Mouse (Mus musculus) testis, adult 2 months (tissue): ENCODE data around the gene Dmrta2.

Source experiments
- CTCF ChIP-seq: fragments of 200-500 bp; IDR thresholded peaks from 2 replicates; pipeline ENCODE4 v1.5.1; 2012; ENCODE audit warnings: low read depth, mild to moderate bottlenecking, inconsistent platforms, low read length, moderate library complexity; ENCODE audit not compliant: control insufficient read depth, insufficient read depth, insufficient replicate concordance
- POLR2A ChIP-seq: fragments of 200-500 bp; IDR thresholded peaks from 2 replicates; pipeline ENCODE4 v1.6.1; 2012; ENCODE audit warnings: low read depth, mild to moderate bottlenecking, inconsistent platforms, low read length, moderate library complexity; ENCODE audit not compliant: control insufficient read depth

- TF ChIP-seq POLR2A (no peak), CTCF (no peak)
Observed at GRCm38 (mm10) chr4:109978858-109979340, 1.0 kb downstream of the Dmrta2 start.
